Comparison of ENCODE assay signal across 13 mouse cellular contexts in genomic region chr11:59778874-59779223, GRCm38 (mm10). TPM values are rescaled to one million over a fixed set of nuclear protein-coding genes. Genes with fewer than 3 reads are reported as not detected.
DNase-seq lines count a peak whose midpoint lies in the region; ATAC-seq and TF ChIP-seq lines count a peak whose summit lies in the region.
"Had no signal": no experiment of that assay in that cellular context is flagged by ENCODE, and none has a peak within 500 bp of the region (broad histone marks: within the 10 kb centered on the region; RNA-seq: fewer than 3 reads in every experiment).

No protein-coding gene starts in this region.

- no peaks in the 10 kb centered on the region for H3K27me3 ChIP-seq in heart, embryonic 12.5 days (replicated peaks)
- H3K27me3 ChIP-seq in heart, adult 2 months (ENCODE audit: control insufficient read depth, insufficient read depth, low read length) = no peaks in the 10 kb centered on the region
- H3K27me3 ChIP-seq in kidney, embryonic 16.5 days (ENCODE audit: insufficient read depth, low read length) = no peaks in the 10 kb centered on the region
- H3K27me3 ChIP-seq in midbrain, embryonic 13.5 days = no peaks in the 10 kb centered on the region
- no peaks in the 10 kb centered on the region for H3K27me3 ChIP-seq in midbrain, embryonic 16.5 days (ENCODE audit: control insufficient read depth, insufficient read depth, low read depth, low read length)
- no peaks in the 10 kb centered on the region for H3K27me3 ChIP-seq in liver, postnatal 0 days (ENCODE audit: insufficient read depth, low read length)
- H3K27me3 ChIP-seq: CH12.LX; forebrain, embryonic 12.5 days; liver, embryonic 15.5 days; megakaryocyte, embryonic 14.5 days; neural tube, embryonic 13.5 days had no signal

- no peak for DNase-seq in heart, adult 2 months
- DNase-seq in kidney, postnatal 36 days = no peak
- no peak for DNase-seq in liver, postnatal 0 days
- no peak for DNase-seq in layer of hippocampus, adult 2 months (ENCODE audit: low spot score in 2 of 2)

- no peak overlapping the region for H3K9ac ChIP-seq in heart, embryonic 12.5 days
- H3K9ac ChIP-seq in heart, adult 2 months (ENCODE audit: low read depth, low read length) = no peak overlapping the region
- no peak overlapping the region for H3K9ac ChIP-seq in kidney, embryonic 16.5 days (replicated peaks; ENCODE audit: low read length)
- H3K9ac ChIP-seq in midbrain, embryonic 13.5 days (replicated peaks) = no peak overlapping the region
- H3K9ac ChIP-seq in midbrain, embryonic 16.5 days (ENCODE audit: low read depth, low read length) = no peak overlapping the region
- H3K9ac ChIP-seq in liver, postnatal 0 days (replicated peaks) = no peak overlapping the region
- H3K9ac ChIP-seq: forebrain, embryonic 12.5 days; liver, embryonic 15.5 days; neural tube, embryonic 13.5 days had no signal

- no peak overlapping the region for H3K4me3 ChIP-seq in heart, embryonic 12.5 days
- H3K4me3 ChIP-seq in heart, adult 2 months = no peak overlapping the region
- no peak overlapping the region for H3K4me3 ChIP-seq in kidney, embryonic 16.5 days (ENCODE audit: low read length)
- no peak overlapping the region for H3K4me3 ChIP-seq in midbrain, embryonic 13.5 days (replicated peaks)
- H3K4me3 ChIP-seq in midbrain, embryonic 16.5 days (ENCODE audit: low read depth, low read length) = no peak overlapping the region
- no peak overlapping the region for H3K4me3 ChIP-seq in liver, postnatal 0 days (ENCODE audit: low read depth, low read length)
- no peak overlapping the region for H3K4me3 ChIP-seq in layer of hippocampus, adult 2 months
- H3K4me3 ChIP-seq: forebrain, embryonic 12.5 days; liver, embryonic 15.5 days; megakaryocyte, embryonic 14.5 days; neural tube, embryonic 13.5 days had no signal

- TF ChIP-seq POLR2A in heart, adult 2 months (IDR thresholded peaks at IDR 0.05; ENCODE audit: insufficient read depth, low read depth, low read length) = no peak

- WGBS in heart, embryonic 12.5 days = 64% methylated on average over 1 of the region's 1 CpGs
- WGBS in heart, adult 2 months = 71% methylated on average over 1 of the region's 1 CpGs
- 71% methylated on average over 1 of the region's 1 CpGs for WGBS in kidney, embryonic 16.5 days
- WGBS in midbrain, embryonic 13.5 days = 68% methylated on average over 1 of the region's 1 CpGs
- WGBS in midbrain, embryonic 16.5 days = 83% methylated on average over 1 of the region's 1 CpGs
- 77% methylated on average over 1 of the region's 1 CpGs for WGBS in liver, postnatal 0 days (ENCODE audit: insufficient replicate concordance)

- intact Hi-C loops in heart, adult 2 months (cut with DNase I) = loop anchor here (2.0 kb wide), 1 partner anchor 154 kb away; no protein-coding TSS in a partner anchor

- no peak for TF ChIP-seq CTCF in heart, adult 2 months (IDR thresholded peaks at IDR 0.05)
- TF ChIP-seq CTCF in liver, postnatal 0 days (IDR thresholded peaks at IDR 0.05; ENCODE audit: low read depth) = no peak
- no peak for TF ChIP-seq CTCF in layer of hippocampus, adult 2 months (conservative IDR thresholded peaks at IDR 0.05)

- no peak for TF ChIP-seq EP300 in heart, adult 2 months (IDR thresholded peaks at IDR 0.05; ENCODE audit: insufficient read depth, low read depth, low read length)
- TF ChIP-seq EP300 in liver, postnatal 0 days (IDR thresholded peaks at IDR 0.05; ENCODE audit: low read depth) = no peak

- no peak overlapping the region for H3K27ac ChIP-seq in heart, embryonic 12.5 days (ENCODE audit: poor library complexity, severe bottlenecking)
- H3K27ac ChIP-seq in heart, adult 2 months = no peak overlapping the region
- no peak overlapping the region for H3K27ac ChIP-seq in kidney, embryonic 16.5 days (ENCODE audit: low read length)
- no peak overlapping the region for H3K27ac ChIP-seq in midbrain, embryonic 13.5 days
- H3K27ac ChIP-seq in midbrain, embryonic 16.5 days (ENCODE audit: low read length) = no peak overlapping the region
- H3K27ac ChIP-seq in liver, postnatal 0 days (ENCODE audit: low read depth) = no peak overlapping the region
- no peak overlapping the region for H3K27ac ChIP-seq in layer of hippocampus, adult 2 months
- H3K27ac ChIP-seq: forebrain, embryonic 12.5 days; liver, embryonic 15.5 days; neural tube, embryonic 13.5 days had no signal

- H3K79me2 ChIP-seq in heart, adult 2 months (replicated peaks; ENCODE audit: control insufficient read depth, insufficient read depth, low read length) = no peaks in the 10 kb centered on the region

- ATAC-seq in heart, embryonic 12.5 days (ENCODE audit: insufficient number of reproducible peaks, low FRiP score) = 0 out of 2 replicates have a peak, but pooled peaks have one; percentile 22
- 0 out of 2 replicates have a peak, but pooled peaks have one; percentile 6 for ATAC-seq in kidney, embryonic 16.5 days (ENCODE audit: low FRiP score, low TSS enrichment)
- ATAC-seq in midbrain, embryonic 13.5 days = 0 out of 2 replicates have a peak, but pooled peaks have one; percentile 50
- ATAC-seq in midbrain, embryonic 16.5 days = no peak
- peak; percentile 20 for ATAC-seq in liver, postnatal 0 days

- no peak overlapping the region for H3K4me2 ChIP-seq in heart, embryonic 12.5 days
- H3K4me2 ChIP-seq in kidney, embryonic 16.5 days (replicated peaks; ENCODE audit: low read depth, low read length) = no peak overlapping the region
- H3K4me2 ChIP-seq in midbrain, embryonic 13.5 days (replicated peaks) = no peak overlapping the region
- no peak overlapping the region for H3K4me2 ChIP-seq in midbrain, embryonic 16.5 days (ENCODE audit: low read length)
- H3K4me2 ChIP-seq in liver, postnatal 0 days (ENCODE audit: low read depth, low read length) = no peak overlapping the region
- H3K4me2 ChIP-seq: forebrain, embryonic 12.5 days; liver, embryonic 15.5 days; neural tube, embryonic 13.5 days had no signal

- H3K9me3 ChIP-seq in heart, embryonic 12.5 days (replicated peaks) = no peaks in the 10 kb centered on the region
- H3K9me3 ChIP-seq in kidney, embryonic 16.5 days (ENCODE audit: low read length) = no peaks in the 10 kb centered on the region
- H3K9me3 ChIP-seq in midbrain, embryonic 13.5 days = no peaks in the 10 kb centered on the region
- no peaks in the 10 kb centered on the region for H3K9me3 ChIP-seq in midbrain, embryonic 16.5 days (replicated peaks; ENCODE audit: control insufficient read depth, low read length, poor library complexity, severe bottlenecking)
- H3K9me3 ChIP-seq in liver, postnatal 0 days (ENCODE audit: low read length) = no peaks in the 10 kb centered on the region
- H3K9me3 ChIP-seq: forebrain, embryonic 12.5 days; liver, embryonic 15.5 days; megakaryocyte, embryonic 14.5 days; neural tube, embryonic 13.5 days had no signal

- peaks cover 13% of the 10 kb centered on the region for H3K4me1 ChIP-seq in heart, embryonic 12.5 days (replicated peaks)
- peaks cover 4% of the 10 kb centered on the region; the same call in 1 of the 2 replicates for H3K4me1 ChIP-seq in heart, adult 2 months (ENCODE audit: control insufficient read depth, insufficient read depth, low read length)
- no peaks in the 10 kb centered on the region for H3K4me1 ChIP-seq in kidney, embryonic 16.5 days (ENCODE audit: insufficient read depth, low read length)
- H3K4me1 ChIP-seq in midbrain, embryonic 13.5 days (replicated peaks) = no peaks in the 10 kb centered on the region
- no peaks in the 10 kb centered on the region for H3K4me1 ChIP-seq in midbrain, embryonic 16.5 days (ENCODE audit: control insufficient read depth, insufficient read depth, low read length)
- no peaks in the 10 kb centered on the region for H3K4me1 ChIP-seq in liver, postnatal 0 days (ENCODE audit: insufficient read depth)
- H3K4me1 ChIP-seq: neural tube, embryonic 13.5 days had no signal

- peaks cover 47% of the 10 kb centered on the region for H3K36me3 ChIP-seq in heart, embryonic 12.5 days
- no peaks in the 10 kb centered on the region; the same call in 1 of the 2 replicates for H3K36me3 ChIP-seq in heart, adult 2 months (ENCODE audit: control insufficient read depth, insufficient read depth, low read length)
- peaks cover 33% of the 10 kb centered on the region for H3K36me3 ChIP-seq in kidney, embryonic 16.5 days (ENCODE audit: insufficient read depth, low read length)
- H3K36me3 ChIP-seq in midbrain, embryonic 13.5 days = peaks cover 50% of the 10 kb centered on the region
- peaks cover 32% of the 10 kb centered on the region for H3K36me3 ChIP-seq in midbrain, embryonic 16.5 days (ENCODE audit: control insufficient read depth, insufficient read depth, low read length)
- H3K36me3 ChIP-seq in liver, postnatal 0 days (replicated peaks; ENCODE audit: insufficient read depth, low read length) = peaks cover 5% of the 10 kb centered on the region; the same call in 1 of the 2 replicates

RNA-seq across cellular contexts. Expression of gene Pld6, which starts 8.6 kb away (rescaled TPM):
- polyA plus RNA-seq in heart, embryonic 12.5 days (2016; fragmentation: Nextera tagmentation; extraction: Ambion mirVana) = 3.9 and 4.6 TPM in 2 replicates
- under 1 TPM; 0.44 to 0.45 TPM for total RNA-seq in heart, adult 2 months (2021)
- 1.5 and 2.2 TPM in 2 replicates for polyA plus RNA-seq in heart, adult 2 months (2012; rRNA removed)
- 5.8 and 6.6 TPM in 2 replicates for polyA plus RNA-seq in kidney, embryonic 16.5 days (2015; fragmentation: Nextera tagmentation; extraction: Ambion mirVana)
- 2.4 and 2.7 TPM in 2 replicates for polyA plus RNA-seq in midbrain, embryonic 13.5 days (2015; fragmentation: Nextera tagmentation; extraction: Ambion mirVana)
- polyA plus RNA-seq in midbrain, embryonic 16.5 days (2015; fragmentation: Nextera tagmentation; extraction: Ambion mirVana) = 13.4 and 19.4 TPM in 2 replicates
- polyA plus RNA-seq in liver, postnatal 0 days (2015; fragmentation: Nextera tagmentation; extraction: Ambion mirVana) = 1.7 and 2.0 TPM in 2 replicates
- total RNA-seq in layer of hippocampus, adult 2 months (2021) = 1 to 10 TPM in 1 of 2 experiments, under 1 TPM in 1; 0.69 to 1.2 TPM
- total RNA-seq: CH12.LX had no signal

RNA-seq across cellular contexts. Expression of gene Flcn, which starts 31.0 kb away (rescaled TPM):
- 25.1 and 26.5 TPM in 2 replicates for polyA plus RNA-seq in heart, embryonic 12.5 days (2016; fragmentation: Nextera tagmentation; extraction: Ambion mirVana)
- total RNA-seq in heart, adult 2 months (2021) = 10 to 100 TPM; 36.9 to 47.0 TPM
- polyA plus RNA-seq in heart, adult 2 months (2012; rRNA removed) = 52.0 and 59.0 TPM in 2 replicates
- 37.7 and 41.5 TPM in 2 replicates for polyA plus RNA-seq in kidney, embryonic 16.5 days (2015; fragmentation: Nextera tagmentation; extraction: Ambion mirVana)
- polyA plus RNA-seq in midbrain, embryonic 13.5 days (2015; fragmentation: Nextera tagmentation; extraction: Ambion mirVana) = 38.4 and 41.7 TPM in 2 replicates
- polyA plus RNA-seq in midbrain, embryonic 16.5 days (2015; fragmentation: Nextera tagmentation; extraction: Ambion mirVana) = 45.2 and 48.2 TPM in 2 replicates
- 11.3 and 13.9 TPM in 2 replicates for polyA plus RNA-seq in liver, postnatal 0 days (2015; fragmentation: Nextera tagmentation; extraction: Ambion mirVana)
- 10 to 100 TPM; 44.8 to 46.9 TPM for total RNA-seq in layer of hippocampus, adult 2 months (2021)
